Mouse (Mus musculus): ENCODE results near the gene Ptpn4. TPM values are rescaled to one million over a fixed set of nuclear protein-coding genes. Genes with fewer than 3 reads are reported as not detected.

Gene Ptpn4
- total and polyA plus RNA-seq, 2 experiments from 2014 or later, result 4.1 to 16.7 TPM

GRCm38 (mm10) chr1:119735692-119736091 lies 101.7 kb downstream of the Ptpn4 start:
- ATAC-seq (ENCODE audit: insufficient read depth, low read depth), result no peak
- H3K27me3 ChIP-seq (ENCODE audit: control insufficient read depth, insufficient read depth, low read length), result no peaks in the 10 kb centered on the region

GRCm38 (mm10) chr1:119734801-119735200 lies 102.6 kb downstream of the Ptpn4 start:
- Histone ChIP-seq H3K9ac (replicated peaks; ENCODE audit: low read depth, low read length) (no peak overlapping the region), H3K27me3 (ENCODE audit: control insufficient read depth, insufficient read depth, low read length) (no peaks in the 10 kb centered on the region), H3K4me1 (ENCODE audit: control insufficient read depth, insufficient read depth) (no peaks in the 10 kb centered on the region), H3K36me3 (replicated peaks; ENCODE audit: control insufficient read depth, insufficient read depth, low read length) (peaks cover 13% of the 10 kb centered on the region), H3K27ac (ENCODE audit: low read depth) (no peak overlapping the region), H3K9me3 (replicated peaks; ENCODE audit: control insufficient read depth, low read length) (peaks cover 4% of the 10 kb centered on the region; the same call in 1 of the 2 replicates), H3K4me2 (ENCODE audit: low read depth, low read length) (no peak overlapping the region), H3K4me3 (ENCODE audit: low read depth, low read length) (no peak overlapping the region)
- DNase-seq (ENCODE audit: low spot score) (no peak), ATAC-seq (ENCODE audit: insufficient read depth, low read depth) (no peak)
- no peak for TF ChIP-seq EP300 (IDR thresholded peaks at IDR 0.05; ENCODE audit: low read depth)
- TF ChIP-seq CTCF (IDR thresholded peaks at IDR 0.05; ENCODE audit: low read depth), result no peak
- 73% methylated on average over 1 of the region's 1 CpGs for WGBS

More at GRCm38 (mm10) chr1:119735692-119736091, 101.7 kb downstream of the Ptpn4 start:
- Histone ChIP-seq H3K4me2 (ENCODE audit: low read depth, low read length) (no peak overlapping the region), H3K4me3 (ENCODE audit: low read depth, low read length) (no peak overlapping the region), H3K4me1 (ENCODE audit: control insufficient read depth, insufficient read depth) (no peaks in the 10 kb centered on the region), H3K9ac (replicated peaks; ENCODE audit: low read depth, low read length) (no peak overlapping the region), H3K9me3 (replicated peaks; ENCODE audit: control insufficient read depth, low read length) (peaks cover 13% of the 10 kb centered on the region; the same call in 1 of the 2 replicates), H3K27ac (ENCODE audit: low read depth) (no peak overlapping the region), H3K36me3 (replicated peaks; ENCODE audit: control insufficient read depth, insufficient read depth, low read length) (peaks cover 22% of the 10 kb centered on the region)
- DNase-seq (ENCODE audit: low spot score), result no peak
- TF ChIP-seq EP300 (IDR thresholded peaks at IDR 0.05; ENCODE audit: low read depth) (no peak), CTCF (IDR thresholded peaks at IDR 0.05; ENCODE audit: low read depth) (no peak)

GRCm38 (mm10) chr1:119731166-119731565 lies 106.2 kb downstream of the Ptpn4 start:
- no peak for ATAC-seq (ENCODE audit: insufficient read depth, low read depth)
- H3K4me2 ChIP-seq (ENCODE audit: low read depth, low read length), result no peak overlapping the region
- no peak for DNase-seq (ENCODE audit: low spot score)
- no peaks in the 10 kb centered on the region for H3K9me3 ChIP-seq (replicated peaks; ENCODE audit: control insufficient read depth, low read length)
- H3K27ac ChIP-seq (ENCODE audit: low read depth), result no peak overlapping the region
- H3K36me3 ChIP-seq (replicated peaks; ENCODE audit: control insufficient read depth, insufficient read depth, low read length), result no peaks in the 10 kb centered on the region
- H3K9ac ChIP-seq (replicated peaks; ENCODE audit: low read depth, low read length), result no peak overlapping the region
- 83% methylated on average over 2 of the region's 2 CpGs for WGBS
- no peaks in the 10 kb centered on the region for H3K4me1 ChIP-seq (ENCODE audit: control insufficient read depth, insufficient read depth)
- no peaks in the 10 kb centered on the region for H3K27me3 ChIP-seq (ENCODE audit: control insufficient read depth, insufficient read depth, low read length)
- TF ChIP-seq EP300 (IDR thresholded peaks at IDR 0.05; ENCODE audit: low read depth) (no peak), CTCF (IDR thresholded peaks at IDR 0.05; ENCODE audit: low read depth) (no peak)
- no peak overlapping the region for H3K4me3 ChIP-seq (ENCODE audit: low read depth, low read length)

GRCm38 (mm10) chr1:119713017-119713416 lies 124.4 kb downstream of the Ptpn4 start:
- ATAC-seq (ENCODE audit: insufficient read depth, low read depth) (no peak), DNase-seq (ENCODE audit: low spot score) (no peak)
- Histone ChIP-seq H3K4me3 (ENCODE audit: low read depth, low read length) (no peak overlapping the region), H3K36me3 (replicated peaks; ENCODE audit: control insufficient read depth, insufficient read depth, low read length) (0 out of 2 replicates have a peak, but pooled peaks cover 3% of the 10 kb centered on the region), H3K4me1 (ENCODE audit: control insufficient read depth, insufficient read depth) (0 out of 2 replicates have a peak, but pooled peaks cover 6% of the 10 kb centered on the region), H3K4me2 (ENCODE audit: low read depth, low read length) (no peak overlapping the region), H3K9ac (replicated peaks; ENCODE audit: low read depth, low read length) (no peak overlapping the region), H3K27me3 (ENCODE audit: control insufficient read depth, insufficient read depth, low read length) (no peaks in the 10 kb centered on the region), H3K9me3 (replicated peaks; ENCODE audit: control insufficient read depth, low read length) (no peaks in the 10 kb centered on the region), H3K27ac (ENCODE audit: low read depth) (no peak overlapping the region)
- WGBS, result 76% methylated on average over 2 of the region's 2 CpGs
- TF ChIP-seq CTCF (IDR thresholded peaks at IDR 0.05; ENCODE audit: low read depth) (no peak), EP300 (IDR thresholded peaks at IDR 0.05; ENCODE audit: low read depth) (no peak)

- Histone ChIP-seq H3K4me2 (ENCODE audit: low read depth, low read length) (no peak overlapping the region), H3K9ac (replicated peaks; ENCODE audit: low read depth, low read length) (no peak overlapping the region), H3K4me1 (ENCODE audit: control insufficient read depth, insufficient read depth) (no peaks in the 10 kb centered on the region), H3K27ac (ENCODE audit: low read depth) (no peak overlapping the region), H3K27me3 (ENCODE audit: control insufficient read depth, insufficient read depth, low read length) (no peaks in the 10 kb centered on the region), H3K9me3 (replicated peaks; ENCODE audit: control insufficient read depth, low read length) (no peaks in the 10 kb centered on the region), H3K36me3 (replicated peaks; ENCODE audit: control insufficient read depth, insufficient read depth, low read length) (peaks cover 15% of the 10 kb centered on the region), H3K4me3 (ENCODE audit: low read depth, low read length) (no peak overlapping the region)
- TF ChIP-seq EP300 (IDR thresholded peaks at IDR 0.05; ENCODE audit: low read depth) (no peak), CTCF (IDR thresholded peaks at IDR 0.05; ENCODE audit: low read depth) (no peak)
- 92% methylated on average over 4 of the region's 4 CpGs for WGBS
- DNase-seq (ENCODE audit: low spot score) (no peak), ATAC-seq (ENCODE audit: insufficient read depth, low read depth) (no peak)
Observed at GRCm38 (mm10) chr1:119706471-119707217, 130.8 kb downstream of the Ptpn4 start.

All from heart, postnatal 0 days (tissue).